Mouse (Mus musculus) cerebellum, adult 2 months (tissue): Measurements from ENCODE around the gene Olfr1388.

ENCODE experiments used
- CTCF ChIP-seq: fragments of 200-500 bp; IDR thresholded peaks from 2 replicates; pipeline ENCODE4 v1.5.1; 2011; ENCODE audit warnings: low read depth, mild to moderate bottlenecking, control low read depth, low read length, moderate library complexity, borderline replicate concordance; ENCODE audit not compliant: insufficient read depth
- POLR2A ChIP-seq: fragments of 200-500 bp; IDR thresholded peaks from 2 replicates; pipeline ENCODE4 v1.6.1; 2011; ENCODE audit warnings: low read length, control low read depth, borderline replicate concordance; ENCODE audit not compliant: insufficient read depth

DNA sequence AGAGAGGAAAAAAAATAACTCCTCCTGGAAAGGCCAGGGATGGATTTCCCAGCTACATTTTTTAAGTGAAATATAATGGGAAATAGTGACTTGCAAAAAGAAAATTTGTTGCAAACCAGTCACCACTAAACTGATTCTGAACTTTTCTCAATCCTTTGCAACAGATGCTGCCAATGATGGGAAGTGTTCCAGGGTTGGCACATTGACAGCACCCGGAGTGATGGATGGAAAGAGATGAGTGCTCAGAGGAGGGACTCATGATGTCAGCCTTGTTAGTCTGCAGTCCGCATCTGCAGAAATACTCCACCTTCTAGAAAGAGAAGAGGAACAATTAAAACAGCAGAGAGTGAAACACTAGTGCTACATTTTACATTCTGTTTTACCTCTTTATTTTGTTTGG lies 6.8 kb upstream of the Olfr1388 start:
- no peak for TF ChIP-seq CTCF
- TF ChIP-seq POLR2A, result no peak
